Mouse (Mus musculus): ENCODE measurements at regions not wholly inside any gene's neighbourhood (a gene's known extent, or its start where the extent isn't known, plus 50 kb on each side); places are given as distances from the start of the nearest gene placed in this dataset.

- no peak for TF ChIP-seq POLR2A (IDR thresholded peaks at IDR 0.05; ENCODE audit: insufficient read length, low read depth)
- TF ChIP-seq MAX (IDR thresholded peaks at IDR 0.05; ENCODE audit: low read depth): no peak
- TF ChIP-seq SRF (IDR thresholded peaks at IDR 0.05; ENCODE audit: control insufficient read depth, insufficient read length, low read depth): no peak
- TF ChIP-seq POLR2AphosphoS2 (IDR thresholded peaks at IDR 0.05; ENCODE audit: insufficient read length, low read depth): no peak
- no peak for TF ChIP-seq USF1 (IDR thresholded peaks at IDR 0.05; ENCODE audit: low read depth)
- no peak for TF ChIP-seq E2F4 (IDR thresholded peaks at IDR 0.05; ENCODE audit: insufficient read depth)
- no peak for TF ChIP-seq MYOG (IDR thresholded peaks at IDR 0.05; ENCODE audit: control insufficient read depth in 1 of 3, insufficient read depth in 1 of 3, insufficient read length in 2 of 3, low read depth in 2 of 3)
- TF ChIP-seq MYOD1 (IDR thresholded peaks at IDR 0.05; ENCODE audit: control insufficient read depth in 1 of 3, insufficient read length in 2 of 3, low read depth in 2 of 3): no peak
- TF ChIP-seq REST (IDR thresholded peaks at IDR 0.05; ENCODE audit: insufficient read depth, insufficient read length): no peak
- TF ChIP-seq TCF12 (IDR thresholded peaks at IDR 0.05; ENCODE audit: insufficient read depth, poor library complexity, severe bottlenecking): no peak
- TF ChIP-seq TCF3 (IDR thresholded peaks at IDR 0.05; ENCODE audit: insufficient read length, low read depth): no peak
These were observed 340.0 kb upstream of the Fam92a start for GRCm38 (mm10) chr4:12511656-12512385.
